Mouse (Mus musculus) liver, embryonic 14.5 days (tissue): ENCODE measurements around the gene Pnmal1.

ENCODE experiments used
- CTCF ChIP-seq: IDR thresholded peaks from 2 replicates; pipeline ENCODE4 v1.5.1; 2016; ENCODE audit warnings: antibody characterized with exemption, low read depth, control low read depth
- EP300 ChIP-seq: IDR thresholded peaks from 2 replicates; pipeline ENCODE4 v1.6.1; 2016; ENCODE audit warnings: antibody characterized with exemption, low read depth

DNA sequence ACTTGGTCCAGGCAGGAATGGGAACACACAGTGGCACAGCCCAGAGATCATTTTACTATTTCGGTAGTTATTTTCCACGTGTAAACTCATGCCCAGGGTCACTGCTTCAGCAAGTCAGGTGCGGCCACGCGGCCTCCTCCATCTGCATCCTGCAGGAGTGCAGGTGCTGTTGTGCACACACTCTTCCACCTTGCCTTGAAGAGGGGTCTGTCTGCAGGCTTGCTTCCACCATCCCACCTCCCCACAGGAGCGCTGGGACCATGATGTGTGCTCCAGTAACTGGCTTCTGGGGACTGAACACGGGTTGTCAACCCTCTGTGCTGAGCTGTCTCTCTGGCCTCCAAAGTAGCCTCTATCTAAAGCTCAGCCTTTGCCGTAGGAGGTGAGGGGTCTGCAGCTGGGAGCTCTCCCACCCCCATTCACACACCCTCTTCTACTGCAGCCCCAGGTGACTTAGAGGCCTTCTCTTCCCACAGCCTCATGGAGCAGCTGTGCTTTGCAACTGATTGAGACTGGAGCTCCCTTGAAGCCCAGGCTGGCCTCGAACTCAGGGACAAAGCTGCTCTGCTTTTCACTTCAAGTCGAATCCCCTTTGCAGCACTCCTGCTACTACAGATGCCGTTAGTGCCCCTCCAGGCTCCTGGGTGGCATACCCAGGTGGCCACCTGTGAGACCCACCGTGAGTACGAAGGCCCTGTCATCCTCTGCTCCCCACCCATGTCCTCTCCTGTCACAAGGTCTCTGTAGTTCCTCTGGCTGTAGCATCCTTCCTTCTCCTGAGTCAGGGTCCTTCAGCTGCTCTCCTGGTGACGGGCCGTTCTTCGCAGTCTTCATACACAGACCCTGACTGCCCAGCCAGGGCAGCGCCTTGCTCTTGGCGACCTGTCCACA is 44.8 kb upstream of the Pnmal1 start:
- no peak for TF ChIP-seq CTCF
- no peak for TF ChIP-seq EP300
